Mouse (Mus musculus) gastrocnemius, postnatal 14 days (tissue): Measurements from ENCODE around the gene Atp10a. TPM values are rescaled to one million over a fixed set of nuclear protein-coding genes. Genes with fewer than 3 reads are reported as not detected.
"Not testable (repeated sequence)": the region's sequence is repeated elsewhere in the genome, so short reads cannot be mapped to it uniquely, and the experiment has no call there.

Experiments
- DNase-seq: peaks from one replicate; pipeline ENCODE4 v3.0.0; 2021; ENCODE audit warnings: mixed read lengths
- intact Hi-C: fragments of 180-260 bp; cut with DNase I; formaldehyde crosslinking; loops from one replicate; pipeline ENCODE4 v1.15.1; 2025; ENCODE audit warnings: low total_unique reads
- total RNA-seq, 2 experiments: library from RNA; stranded (reverse); gene quantifications; 2 replicates each; pipeline ENCODE4 v1.2.3; 2021

The Atp10a gene
- total RNA-seq, 2 experiments from 2014 or later: 2.7 to 3.6 TPM

DNA sequence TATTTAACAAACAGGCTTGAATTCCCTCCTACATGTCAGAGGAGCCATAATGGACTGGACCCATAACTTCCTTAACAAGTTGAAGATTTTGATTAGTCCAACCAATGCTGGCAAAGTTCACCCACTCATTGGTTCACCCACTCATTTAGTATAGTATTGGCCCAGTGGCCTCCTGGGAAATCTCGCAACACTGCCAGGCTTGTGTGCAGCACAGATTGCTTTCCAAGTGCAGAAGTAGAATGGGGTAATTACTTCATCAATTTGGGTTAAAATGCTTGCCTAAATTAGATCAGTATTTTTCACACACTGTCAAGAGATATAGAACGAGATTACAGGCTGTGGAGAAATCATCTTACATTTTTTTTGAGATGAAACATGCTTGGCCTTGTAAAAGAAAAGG lies 112.3 kb downstream of the Atp10a start:
- intact Hi-C loops: no loop called here
- DNase-seq: no peak

DNA sequence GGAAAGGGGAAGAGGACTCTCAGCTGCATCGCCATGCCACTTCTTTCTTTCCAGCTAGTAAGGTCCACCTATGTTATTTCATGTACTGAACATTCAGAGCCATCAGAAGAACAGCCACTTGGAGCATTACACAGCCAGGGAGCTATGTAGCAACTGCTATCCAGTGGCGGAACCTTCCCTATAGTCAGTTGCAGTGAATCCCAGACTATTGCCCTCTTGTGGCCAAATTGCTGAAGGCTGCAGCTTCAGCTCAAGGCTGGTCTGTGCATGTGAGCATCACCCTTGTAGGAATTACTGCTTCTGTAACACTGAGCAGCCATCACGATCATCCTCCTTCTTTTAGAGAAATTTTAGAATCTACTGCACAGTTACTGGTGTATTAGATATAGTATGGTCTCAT lies 114.3 kb downstream of the Atp10a start:
- no peak for DNase-seq
- intact Hi-C loops: no loop called here

DNA sequence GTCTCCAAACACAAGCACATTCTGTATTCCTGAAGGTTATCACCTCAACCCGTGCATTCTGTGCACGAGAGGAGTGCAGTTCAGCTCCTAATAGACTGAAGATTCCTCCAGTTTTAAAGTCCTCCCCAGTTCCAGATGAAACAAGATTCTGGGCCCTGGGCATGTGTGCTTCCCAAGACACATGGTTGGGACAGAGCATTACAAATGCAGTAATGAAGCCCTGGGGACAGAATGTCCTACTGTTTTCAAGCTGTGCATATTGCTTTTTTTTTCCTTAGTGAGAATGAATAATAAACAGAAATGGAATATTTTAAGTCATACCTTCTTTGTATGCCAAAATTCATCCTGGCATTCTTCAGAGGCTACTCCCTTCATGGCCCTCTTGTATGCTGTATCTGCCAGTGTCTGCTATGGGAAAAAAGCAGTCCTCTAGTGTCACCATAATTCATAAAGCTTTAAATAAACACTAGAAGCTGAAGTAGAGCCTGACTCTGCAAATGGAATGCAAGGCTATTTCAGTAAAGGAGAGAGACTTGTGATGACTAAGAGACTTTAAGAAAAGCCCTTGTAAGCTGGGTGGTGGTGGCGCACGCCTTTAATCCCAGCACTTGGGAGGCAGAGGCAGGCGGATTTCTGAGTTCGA lies 116.2 kb downstream of the Atp10a start:
- intact Hi-C loops: no loop called here
- peak; percentile 26 for DNase-seq

DNA sequence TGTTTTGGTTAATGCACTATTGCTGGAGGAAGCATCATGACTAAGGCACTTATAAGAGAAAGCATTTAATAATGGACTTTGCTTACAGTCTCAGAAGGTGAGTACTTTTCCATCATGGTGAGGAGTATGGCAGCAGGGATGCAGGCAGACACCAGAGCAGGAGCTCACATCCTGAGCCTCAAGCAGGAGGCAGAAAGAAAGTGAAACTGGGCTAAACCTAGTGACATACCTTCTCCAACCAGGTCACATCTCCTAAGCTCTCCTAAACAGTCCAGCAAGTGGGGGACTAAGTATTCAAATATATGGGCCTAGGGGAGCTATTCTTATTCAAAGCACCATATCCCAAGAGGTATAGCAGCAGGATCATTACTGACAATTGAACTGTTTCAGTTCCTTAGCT lies 123.2 kb downstream of the Atp10a start:
- DNase-seq: no peak
- intact Hi-C loops: no loop called here

DNA sequence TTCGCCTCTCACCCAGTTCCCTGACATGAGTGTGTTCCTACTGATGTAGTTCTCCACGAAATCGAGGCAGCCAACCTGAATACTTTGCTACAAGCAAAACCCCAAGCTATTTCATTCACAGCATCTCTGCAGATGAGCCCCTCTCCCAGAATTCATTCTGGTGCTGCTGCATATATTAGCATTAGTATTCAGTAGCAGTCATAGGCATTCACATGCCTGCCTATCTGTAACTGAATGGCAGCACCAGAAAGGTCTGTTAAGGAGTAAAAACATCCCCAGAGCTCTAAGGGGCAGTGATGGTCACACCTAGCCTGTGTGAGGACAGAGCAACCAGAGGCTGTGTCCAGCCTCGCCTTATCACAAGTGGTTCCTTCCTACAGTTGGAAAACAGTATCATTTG lies 131.0 kb downstream of the Atp10a start:
- no peak for DNase-seq
- intact Hi-C loops: no loop called here

DNA sequence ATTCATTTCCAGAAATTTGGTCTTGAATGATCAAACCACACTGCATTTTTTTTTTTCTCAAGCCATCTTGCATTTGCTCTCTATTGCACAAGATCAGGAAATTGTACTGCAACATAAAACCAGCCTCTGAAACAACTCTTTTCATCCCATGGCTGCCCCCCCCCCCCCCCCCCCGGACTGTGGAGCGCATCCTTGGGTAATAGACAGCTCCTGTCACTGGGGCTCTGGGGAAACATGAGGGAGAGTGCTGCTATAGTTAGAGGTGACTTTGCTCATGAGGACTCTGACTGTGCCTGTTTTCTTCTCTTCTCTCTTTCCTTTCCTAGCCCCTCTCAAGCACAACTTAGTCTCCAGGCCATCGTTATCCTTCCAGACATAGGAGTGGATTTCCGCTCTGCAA lies 131.6 kb downstream of the Atp10a start:
- no peak for DNase-seq
- intact Hi-C loops: no loop called here

DNA sequence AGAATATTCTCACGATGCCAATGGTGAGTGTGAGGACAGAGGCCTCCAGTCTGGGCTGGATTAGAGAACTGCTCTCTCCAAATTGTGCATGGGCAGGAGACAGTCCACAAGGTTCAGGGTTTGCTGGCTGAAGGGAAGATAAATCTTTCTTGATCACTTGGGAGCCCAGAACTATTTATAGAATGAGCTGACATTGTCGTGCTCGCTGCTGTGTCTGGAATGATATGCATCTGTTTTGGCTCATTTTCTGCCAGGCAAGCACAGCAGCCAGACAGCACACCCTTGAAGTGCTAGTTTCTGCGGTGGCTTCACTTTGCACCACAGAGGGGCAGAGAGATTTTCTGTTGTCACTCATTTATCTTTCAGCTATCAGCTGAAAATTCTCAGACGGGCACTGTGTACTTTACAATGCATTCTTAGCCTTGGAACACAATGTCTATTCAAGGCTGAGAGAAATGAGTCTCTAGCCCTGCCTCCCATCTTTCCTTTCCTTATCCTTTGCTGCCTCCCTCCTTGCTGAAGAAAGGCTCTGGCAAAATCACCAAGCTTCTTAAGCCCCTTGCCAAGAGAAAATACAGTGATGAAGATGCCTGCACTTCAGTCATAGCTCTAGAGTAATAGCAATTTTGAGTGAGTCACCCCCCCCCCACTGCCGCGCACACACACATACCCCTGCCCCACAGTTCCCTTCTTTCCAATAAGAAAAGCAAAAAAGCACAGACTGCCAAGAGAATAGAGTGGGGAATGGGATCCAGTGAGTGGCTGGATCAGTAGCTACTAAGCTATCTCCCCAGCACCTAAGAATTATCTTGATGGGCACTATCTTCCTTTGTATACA lies 132.7 kb downstream of the Atp10a start:
- peak; percentile 21 for DNase-seq
- intact Hi-C loops: no loop called here

DNA sequence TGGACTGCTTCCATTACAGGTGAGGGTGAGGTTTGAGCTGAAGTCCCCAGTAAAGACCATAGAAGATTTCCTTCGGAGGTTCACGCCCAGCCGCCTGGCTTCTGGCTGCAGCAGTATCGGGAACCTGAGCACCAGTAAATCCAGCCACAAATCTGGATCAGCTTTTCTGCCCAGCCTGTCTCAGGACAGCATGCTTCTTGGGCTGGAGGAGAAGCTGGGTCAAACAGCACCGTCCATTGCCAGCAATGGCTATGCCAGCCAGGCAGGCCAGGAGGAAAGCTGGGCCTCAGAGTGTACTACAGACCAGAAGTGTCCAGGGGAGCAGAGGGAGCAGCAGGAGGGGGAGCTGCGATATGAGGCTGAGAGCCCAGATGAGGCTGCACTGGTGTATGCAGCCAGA lies 141.3 kb downstream of the Atp10a start:
- DNase-seq: peak; percentile 45
- intact Hi-C loops: no loop called here

DNA sequence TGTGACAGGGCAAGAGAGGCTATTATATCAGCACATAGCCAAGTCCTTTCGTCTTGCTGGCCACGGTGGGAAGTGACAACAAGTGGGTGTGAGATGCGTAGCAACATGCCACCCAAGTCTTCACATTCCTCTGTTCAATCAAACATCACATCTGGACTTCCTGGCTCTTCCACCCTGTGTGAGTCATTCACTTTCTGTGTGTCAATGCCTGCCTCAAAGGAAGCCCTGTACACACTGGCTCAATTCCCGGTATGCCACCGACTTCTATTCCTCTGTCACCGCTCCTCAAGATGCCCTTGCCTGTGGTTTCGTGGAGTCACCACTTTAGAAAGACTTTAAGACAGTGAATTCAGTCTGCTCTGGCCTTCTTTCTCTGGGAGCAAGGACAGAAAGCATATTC lies 144.9 kb downstream of the Atp10a start:
- DNase-seq: no peak
- intact Hi-C loops: no loop called here

DNA sequence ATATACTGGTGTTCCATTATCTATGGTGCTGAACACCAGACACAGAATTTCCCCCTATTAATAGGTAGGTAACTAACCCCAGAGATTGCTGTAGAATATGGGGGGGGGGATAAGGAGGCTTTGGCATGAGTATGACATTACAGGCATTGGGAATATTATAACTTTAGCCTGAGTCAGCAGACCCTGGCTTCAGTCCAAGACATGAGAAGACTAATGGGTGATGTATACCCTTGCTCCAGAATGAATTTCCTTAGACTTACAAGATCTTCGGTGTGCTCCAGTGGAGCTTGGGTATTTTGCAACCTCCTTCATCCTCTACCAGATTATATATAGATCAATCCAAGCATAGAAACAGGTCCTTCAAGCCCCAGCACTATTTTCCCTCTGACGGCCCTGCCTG lies 145.8 kb downstream of the Atp10a start:
- intact Hi-C loops: no loop called here

DNA sequence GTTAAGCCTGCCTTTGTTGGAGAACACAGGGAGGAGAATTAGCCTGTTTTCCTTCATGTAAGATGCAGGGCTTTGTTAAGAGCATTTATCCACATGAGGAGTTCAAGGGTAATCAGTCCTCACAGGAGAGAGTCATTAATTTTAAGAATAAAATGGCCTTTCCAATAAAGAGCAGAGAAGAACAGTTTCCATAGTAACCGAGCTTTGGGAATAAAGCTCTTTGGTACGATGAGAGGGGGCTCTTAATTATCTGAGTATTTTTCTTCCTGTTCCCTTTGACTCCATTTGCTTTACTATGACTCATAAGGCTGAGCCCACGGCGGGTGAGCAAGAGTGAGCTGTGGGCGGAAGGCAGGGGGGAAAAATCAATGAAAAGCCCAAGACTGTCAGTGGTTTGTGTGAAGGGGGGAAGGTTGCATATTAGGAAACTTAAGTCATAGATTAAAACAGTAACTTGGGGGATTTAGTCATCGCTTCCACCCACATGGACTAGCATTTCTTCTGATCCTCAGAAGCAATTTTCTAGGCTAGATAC lies 166.2 kb downstream of the Atp10a start:
- no peak for DNase-seq
- intact Hi-C loops: no loop called here

More for the DNA sequence above, 145.8 kb downstream of the Atp10a start:
- no peak for DNase-seq

DNA sequence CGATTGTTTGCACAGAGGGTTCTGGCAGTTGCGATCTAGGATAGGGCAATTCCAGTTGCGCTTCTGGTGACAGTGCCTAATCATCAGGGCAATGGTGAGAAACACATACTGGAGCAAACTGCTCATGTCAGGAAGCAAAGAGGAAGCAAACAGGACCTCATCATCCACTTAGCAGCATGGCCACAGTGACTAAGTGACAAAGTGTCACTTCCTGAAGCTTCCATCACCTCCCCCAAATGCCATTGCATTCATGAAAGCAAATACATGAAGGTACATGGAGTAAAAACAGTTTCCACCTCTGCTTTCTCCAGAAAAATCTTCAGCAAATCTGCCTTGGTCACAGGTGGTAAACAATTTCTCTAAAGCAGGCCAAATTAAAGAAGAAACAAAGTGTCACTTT lies 168.7 kb downstream of the Atp10a start:
- intact Hi-C loops: no loop called here
- no peak for DNase-seq

DNA sequence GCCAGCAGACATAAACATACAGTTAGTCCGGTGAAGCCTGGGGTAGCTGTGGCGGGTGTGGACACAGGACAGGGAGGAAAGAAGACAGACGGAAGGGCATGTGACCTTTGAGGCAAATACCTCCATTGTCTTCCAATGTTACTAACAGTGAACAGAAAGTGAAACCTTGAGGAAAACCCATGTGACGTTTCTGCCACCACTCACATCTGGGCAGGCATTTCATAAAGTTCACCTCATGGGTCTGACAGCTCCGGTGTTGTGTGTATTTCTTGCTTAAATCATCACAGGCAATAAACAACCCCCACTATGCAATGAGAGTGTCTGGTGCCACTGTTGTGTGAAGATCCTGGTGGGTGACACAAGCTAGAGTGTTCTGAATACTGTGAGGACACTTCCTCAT lies 173.1 kb downstream of the Atp10a start:
- no peak for DNase-seq
- intact Hi-C loops: no loop called here

DNA sequence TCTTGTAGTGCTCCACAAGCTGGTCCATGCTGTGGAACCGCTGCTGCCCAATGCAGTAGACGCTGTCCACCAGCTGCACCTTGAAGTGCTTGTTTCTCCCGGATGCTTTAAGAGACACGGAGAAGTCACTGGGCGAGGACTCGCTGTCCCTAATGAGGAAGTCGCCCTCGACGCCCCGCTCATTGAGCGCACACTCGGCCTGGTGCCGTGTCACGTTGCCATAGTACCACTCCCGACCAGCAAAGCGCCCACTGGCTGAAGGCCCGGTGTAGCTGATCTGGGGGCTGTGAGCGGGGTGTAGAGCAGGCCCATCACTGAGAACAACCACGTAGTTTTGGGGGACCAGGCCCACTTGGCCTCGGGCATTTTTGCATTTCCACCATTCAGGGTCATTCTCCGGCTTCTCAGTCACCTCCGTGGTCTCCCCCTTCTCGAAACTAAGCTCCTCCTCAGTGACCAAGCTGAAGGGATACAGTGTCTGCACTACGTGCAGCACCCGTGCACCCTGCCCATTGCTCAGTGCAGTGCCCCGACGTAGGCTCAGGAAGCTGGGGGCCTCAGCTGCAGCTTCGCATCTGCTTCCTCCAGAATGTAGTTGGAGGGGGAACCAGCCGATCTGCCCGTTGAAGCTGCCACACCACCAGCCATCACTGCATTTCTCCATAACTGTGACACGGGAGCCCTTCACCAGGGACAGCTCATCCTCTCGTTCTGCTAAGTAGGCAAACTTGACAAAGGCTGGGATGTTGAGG lies 181.1 kb downstream of the Atp10a start:
- intact Hi-C loops, DNase-seq: not testable (repeated sequence)

DNA sequence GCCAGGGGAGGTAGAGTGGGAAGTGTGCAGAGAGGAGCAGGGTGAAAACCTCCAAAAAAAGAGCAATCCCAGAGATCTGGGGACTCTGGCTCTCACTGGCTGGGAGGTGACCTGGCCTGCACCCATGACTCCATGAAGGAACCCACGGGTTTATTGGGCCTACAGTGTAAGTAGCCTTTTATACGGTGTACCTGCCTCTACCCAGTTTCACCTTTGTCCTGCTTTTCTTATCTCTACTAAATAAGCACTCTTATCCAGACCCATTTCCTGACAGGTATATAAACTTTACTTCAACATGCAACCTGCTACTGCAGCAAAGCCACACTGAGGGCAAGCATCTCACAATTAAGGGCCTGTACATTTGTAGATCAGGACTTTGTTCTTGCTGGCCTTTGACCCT lies 184.4 kb downstream of the Atp10a start:
- no peak for DNase-seq
- intact Hi-C loops: no loop called here

DNA sequence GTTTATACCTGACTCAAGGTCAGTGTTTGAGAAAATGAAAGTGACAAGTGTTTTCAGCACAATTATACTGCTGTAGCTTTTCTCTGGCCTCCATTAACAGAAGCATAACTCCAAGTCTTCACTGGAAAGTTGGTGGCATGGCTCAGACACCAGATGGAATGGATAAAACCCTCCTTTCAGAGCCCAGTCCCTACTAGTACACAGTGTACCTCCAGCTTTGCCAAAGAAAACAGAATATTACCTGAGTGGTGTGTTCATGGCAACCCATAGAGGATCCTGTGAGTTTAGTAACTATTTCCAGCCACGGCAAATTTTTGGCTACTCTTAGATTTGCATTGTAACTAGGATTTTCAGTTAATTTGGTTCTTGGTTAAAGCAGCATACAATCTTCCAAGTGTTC lies 185.1 kb downstream of the Atp10a start:
- DNase-seq: no peak
- intact Hi-C loops: no loop called here

DNA sequence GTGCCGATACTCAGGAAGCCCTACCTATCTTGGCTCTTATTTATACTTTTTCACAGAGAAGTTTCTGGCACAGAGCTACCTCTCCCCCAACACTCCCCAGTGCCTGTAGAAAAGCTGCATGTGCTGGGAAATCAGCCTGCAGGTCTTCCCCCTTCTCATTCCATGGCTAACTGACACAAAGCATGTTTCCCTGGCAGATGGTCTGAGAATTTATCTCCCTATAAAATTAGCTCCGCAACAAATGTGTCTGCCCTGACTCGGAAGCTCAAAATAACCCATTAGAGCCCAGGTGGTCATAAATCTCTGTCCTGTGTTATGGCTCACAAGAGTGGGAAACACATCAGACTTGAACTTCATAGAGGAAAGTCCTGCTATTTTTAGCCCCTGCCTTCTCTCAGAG lies 186.9 kb downstream of the Atp10a start:
- intact Hi-C loops: no loop called here
- DNase-seq: no peak

DNA sequence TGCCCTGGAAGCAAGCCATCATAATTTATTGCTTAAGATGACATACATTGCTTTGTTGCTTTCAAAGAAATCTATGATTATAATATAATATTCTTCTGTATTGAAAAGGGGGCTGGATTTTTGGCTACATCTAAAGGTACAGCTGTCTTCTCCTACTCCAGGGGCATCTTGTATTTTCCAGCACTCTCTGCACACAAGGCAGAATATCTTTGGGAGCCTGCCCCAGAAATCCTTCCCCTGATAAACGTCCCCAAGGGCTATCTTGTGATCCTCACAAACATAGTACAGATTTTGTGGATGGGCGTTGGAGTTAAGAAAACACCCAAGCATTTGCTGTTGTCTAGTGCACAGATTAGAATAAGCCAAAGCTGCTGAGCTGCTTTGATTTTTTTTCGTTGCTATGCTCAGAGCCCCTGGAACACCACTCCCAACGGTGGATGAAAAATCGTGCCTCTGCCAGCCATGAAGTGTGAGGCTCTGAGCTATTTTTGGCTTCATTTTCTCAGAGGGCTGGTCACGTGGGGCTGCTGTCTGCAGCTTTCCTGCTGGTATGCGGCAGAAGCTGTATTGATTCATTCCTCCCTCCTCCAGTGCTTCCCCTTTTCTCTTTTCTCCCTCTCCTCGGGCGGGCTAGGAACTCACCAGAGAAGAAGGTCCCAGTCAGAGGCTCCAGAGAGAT lies 187.9 kb downstream of the Atp10a start:
- intact Hi-C loops: no loop called here

DNA sequence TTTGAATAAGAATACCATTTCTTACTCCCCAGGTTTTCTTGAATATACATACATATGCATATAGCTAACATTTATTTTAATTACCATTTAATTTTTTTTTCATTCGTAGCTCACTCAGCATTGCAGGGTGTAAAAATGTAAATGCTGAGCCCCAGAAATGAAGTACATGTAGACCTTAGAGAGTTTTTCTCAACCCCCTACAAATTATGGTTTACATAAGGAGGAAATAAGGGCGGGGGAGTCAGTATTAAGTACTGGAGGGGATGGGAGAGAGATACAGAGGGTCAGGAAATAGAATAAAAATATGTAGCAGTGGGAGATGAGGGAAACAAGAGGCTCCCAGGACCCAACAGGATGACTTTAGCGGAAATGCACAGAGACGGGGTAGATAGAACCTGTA lies 188.5 kb downstream of the Atp10a start:
- DNase-seq: no peak
- intact Hi-C loops: no loop called here

More for the DNA sequence above, 187.9 kb downstream of the Atp10a start:
- DNase-seq: peak; percentile 78

DNA sequence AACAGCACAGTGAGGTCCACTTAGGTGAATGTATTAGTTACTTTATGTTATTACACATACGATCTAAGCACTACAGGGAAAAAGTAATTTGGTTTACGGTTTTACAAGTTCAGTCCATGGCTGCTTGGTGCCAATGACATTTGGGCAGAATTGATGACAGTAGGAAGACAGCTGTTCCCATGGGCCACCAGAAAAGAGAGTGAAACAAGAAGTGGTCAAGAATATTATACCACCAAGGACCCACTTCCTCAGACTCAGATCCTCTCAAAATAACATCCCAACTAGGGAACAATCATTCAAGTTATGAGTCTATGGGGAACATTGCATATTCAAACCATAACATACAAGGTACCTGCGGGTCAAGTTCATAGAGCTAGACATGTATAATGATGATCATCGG lies 203.0 kb downstream of the Atp10a start:
- intact Hi-C loops: no loop called here
- no peak for DNase-seq
